Mouse (Mus musculus) bone marrow macrophage, adult 2 months (primary cell): ENCODE results near the gene Thoc5.

Source experiments
- CTCF ChIP-seq: IDR thresholded peaks from 2 replicates; pipeline ENCODE4 v1.5.1; 2012; ENCODE audit warnings: low read depth, mild to moderate bottlenecking, low read length, moderate library complexity
- POLR2A ChIP-seq: IDR thresholded peaks from 2 replicates; pipeline ENCODE4 v1.6.1; 2012; ENCODE audit warnings: mild to moderate bottlenecking, low read depth, low read length, borderline replicate concordance

DNA sequence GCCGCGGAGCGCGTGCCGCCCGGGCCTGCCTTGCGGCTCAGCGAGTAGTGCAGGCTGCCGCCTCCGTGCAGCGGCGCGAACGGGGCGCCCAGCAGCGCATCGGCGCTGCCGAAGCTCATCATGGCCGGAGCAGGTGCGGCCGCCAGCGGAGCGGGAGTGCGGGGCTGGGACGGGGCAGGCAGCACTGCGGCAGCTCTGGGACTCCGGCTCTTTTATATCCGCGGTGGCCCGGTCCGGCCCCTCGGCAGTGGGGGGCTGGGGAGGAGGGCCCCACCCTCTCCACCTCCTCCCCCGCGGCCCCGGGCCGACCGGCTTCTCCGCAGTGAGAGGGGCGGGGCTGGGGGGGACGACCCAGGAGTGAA lies 52.7 kb downstream of the Thoc5 start, which contains the start of gene Nefh:
- no peak for TF ChIP-seq CTCF
- TF ChIP-seq POLR2A: no peak
